Mouse (Mus musculus) retina, postnatal 7 days (tissue): Measurements from ENCODE around the gene Tnrc6c.
A peak's percentile ranks its signal among the peaks of the same experiment; 100 is the strongest.
"Not testable (repeated sequence)": the region's sequence is repeated elsewhere in the genome, so short reads cannot be mapped to it uniquely, and the experiment has no call there.

Experiments used
- DNase-seq: peaks from one replicate; pipeline ENCODE4 v3.0.0-alpha.2; 2012; ENCODE audit warnings: low read depth, low spot score

Tnrc6c gene

DNA sequence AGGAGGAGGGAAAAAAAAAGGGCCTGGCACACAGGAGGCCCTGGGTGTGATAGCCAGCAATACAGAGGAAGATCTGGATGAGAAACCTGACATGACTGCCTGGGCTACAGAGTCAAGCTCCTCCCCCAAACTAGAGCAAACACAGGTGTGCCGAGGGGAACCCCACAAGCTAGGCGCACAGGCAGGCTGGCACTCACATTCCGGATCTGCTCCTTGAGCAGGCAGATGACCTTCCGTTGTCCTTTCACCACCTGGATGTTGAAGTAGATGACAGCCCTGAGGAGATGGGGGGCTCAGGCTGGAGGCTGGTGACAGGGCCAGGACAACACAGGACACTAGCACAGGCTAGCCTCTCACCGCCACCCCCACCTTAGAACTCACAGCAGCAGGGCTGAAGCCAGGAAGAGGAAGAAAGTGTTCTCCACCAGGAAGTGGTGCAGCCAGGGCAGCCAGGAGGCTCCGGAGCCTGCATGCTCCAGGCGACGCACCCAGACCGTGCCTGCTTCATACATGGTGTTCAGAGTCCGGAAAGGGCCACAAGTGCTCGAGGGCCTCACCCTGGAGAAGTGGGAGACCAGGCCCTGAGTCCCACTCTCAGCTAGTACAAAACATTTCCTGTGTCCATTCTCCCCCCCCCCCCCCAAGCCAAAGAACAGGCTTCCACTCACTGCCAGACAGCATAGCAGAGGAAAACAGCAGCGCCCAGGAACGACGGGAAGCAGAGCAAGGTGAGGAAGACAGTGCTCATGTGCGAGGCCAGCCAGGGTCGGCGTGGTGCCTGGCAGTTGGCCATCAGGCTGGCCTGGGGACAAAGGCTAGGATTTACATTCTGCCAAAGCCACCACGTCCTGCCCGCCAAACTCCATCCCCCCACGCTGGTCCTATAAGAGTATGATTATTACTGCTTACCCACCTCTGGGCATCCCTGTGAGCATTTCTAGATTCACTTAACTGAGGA lies 114.9 kb downstream of the Tnrc6c start:
- DNase-seq = no peak

DNA sequence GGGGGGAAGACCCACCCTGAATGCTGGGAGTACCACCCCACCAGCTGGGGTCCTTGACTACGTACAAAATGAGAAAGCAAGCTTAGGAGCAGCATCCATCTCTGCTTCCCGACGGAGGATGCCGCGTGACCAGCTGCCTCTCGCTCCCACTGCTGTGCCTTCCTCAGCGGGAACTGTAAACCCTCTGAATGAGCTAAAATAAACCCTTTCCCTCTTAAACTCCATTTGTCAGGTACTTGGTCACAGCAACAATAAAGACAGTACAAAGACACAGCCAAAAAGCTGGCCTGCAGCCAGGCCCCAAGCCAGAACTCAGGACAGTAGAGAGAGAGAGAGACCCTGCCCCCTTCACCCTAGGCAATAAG lies 115.6 kb downstream of the Tnrc6c start:
- DNase-seq = no peak

DNA sequence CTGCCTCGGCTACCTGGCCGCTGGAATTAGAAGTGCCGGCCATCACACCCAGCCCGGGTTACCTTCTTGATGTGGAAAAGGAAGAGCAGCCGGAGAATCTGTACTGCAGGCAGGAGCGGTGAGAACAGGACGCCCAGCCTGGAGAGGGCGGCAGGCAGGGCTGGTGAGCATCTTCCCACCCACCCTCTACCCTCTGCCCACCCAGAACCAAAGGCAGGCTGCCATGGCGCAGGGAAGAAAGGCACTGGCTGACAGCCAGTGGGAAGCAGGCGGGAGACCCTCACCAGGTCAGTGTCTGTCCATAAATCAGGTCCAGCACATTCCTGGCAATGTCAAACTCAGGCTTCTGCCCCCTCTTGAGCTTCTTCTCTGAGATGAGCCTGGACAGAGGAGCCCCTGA lies 116.3 kb downstream of the Tnrc6c start:
- no peak for DNase-seq

DNA sequence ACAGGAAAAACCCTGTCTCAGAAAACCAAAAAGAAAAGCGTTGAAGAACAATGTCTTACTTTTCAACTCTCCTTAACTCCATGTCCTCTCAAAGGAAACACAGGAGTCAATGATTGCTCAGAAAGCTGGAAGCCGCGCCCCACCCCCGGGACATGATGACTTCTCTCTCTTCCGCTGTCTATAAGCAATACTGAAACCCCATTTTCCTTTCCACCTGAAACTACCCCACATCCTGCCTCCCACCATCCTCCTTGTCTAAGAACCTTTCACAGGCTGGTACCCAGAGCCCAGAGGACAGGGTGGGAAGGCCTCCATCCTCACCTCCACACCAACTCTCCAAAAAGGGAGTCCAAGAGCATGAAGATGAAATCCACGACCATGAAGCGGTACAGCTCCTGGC lies 118.3 kb downstream of the Tnrc6c start:
- DNase-seq = no peak

DNA sequence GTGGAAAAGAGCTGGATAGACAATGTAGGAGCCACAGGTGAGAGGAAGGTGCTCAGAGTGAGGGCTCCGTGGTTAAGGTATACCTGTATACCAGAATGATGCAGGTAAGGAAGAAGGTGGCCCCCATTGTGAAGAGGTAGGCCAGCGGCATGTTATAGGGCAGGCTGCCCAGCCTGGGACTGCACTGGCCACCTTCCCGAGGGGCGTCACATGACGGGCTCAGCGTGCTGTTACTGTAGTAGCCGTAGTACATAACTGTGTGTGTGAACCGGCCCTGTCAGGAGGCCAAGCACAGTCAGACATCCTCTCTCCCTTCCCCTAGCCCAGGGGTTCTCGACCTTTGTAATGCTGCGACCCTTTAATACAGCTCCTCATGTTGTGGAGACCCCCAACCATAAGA lies 120.8 kb downstream of the Tnrc6c start:
- DNase-seq = no peak

DNA sequence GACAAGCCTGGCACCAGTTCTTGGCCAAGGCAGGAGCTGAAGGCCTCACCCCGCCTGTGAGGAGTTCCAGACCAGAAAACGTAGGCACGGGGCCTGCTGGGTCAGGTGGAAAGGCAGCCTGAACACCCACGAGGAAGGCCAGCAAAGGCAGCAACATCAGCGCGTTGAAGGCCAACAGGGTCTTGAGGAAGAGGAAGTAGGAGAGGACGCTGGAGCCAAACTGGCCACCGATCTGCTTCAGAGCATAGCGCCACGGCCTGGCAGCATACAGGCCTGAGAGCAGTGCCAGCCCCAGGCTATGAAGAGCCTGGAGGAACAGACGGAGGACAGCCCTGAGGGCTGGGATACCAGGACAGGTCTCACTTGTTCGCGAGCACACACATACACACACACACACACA lies 121.5 kb downstream of the Tnrc6c start:
- no peak for DNase-seq

DNA sequence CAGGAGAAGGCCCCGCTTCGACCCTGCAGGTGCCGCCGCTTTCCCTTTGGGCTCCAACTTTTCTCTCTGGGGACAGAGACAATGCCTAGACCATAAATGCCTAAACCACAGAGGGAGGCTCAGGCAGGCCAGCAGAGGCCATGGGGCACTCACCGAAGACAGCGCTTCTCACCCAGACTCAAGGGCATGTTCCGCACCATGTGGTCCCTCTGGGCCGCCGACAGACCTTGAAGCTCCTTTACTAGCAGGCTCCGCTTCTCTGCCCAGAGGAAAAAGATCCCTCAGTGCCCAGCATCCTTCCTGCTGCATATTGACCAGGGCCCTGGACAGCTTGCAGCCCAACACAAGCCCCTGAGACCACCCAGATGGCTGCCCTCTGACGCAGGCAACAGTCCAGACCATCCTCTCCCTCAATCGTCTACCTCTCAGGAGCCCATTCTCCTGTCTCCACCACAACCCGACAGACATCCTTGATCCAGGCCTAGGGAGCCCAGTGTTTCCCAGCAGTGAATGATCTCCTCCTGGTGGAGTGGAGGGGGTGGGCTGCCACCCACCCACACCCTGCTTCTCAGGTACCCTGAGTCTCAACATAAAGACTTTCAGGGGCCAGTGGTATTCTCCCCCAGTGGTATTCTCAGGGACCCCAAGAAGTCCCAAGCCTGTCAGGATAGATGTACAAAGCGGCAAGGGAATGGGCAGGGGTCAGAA lies 122.2 kb downstream of the Tnrc6c start:
- DNase-seq = no peak

DNA sequence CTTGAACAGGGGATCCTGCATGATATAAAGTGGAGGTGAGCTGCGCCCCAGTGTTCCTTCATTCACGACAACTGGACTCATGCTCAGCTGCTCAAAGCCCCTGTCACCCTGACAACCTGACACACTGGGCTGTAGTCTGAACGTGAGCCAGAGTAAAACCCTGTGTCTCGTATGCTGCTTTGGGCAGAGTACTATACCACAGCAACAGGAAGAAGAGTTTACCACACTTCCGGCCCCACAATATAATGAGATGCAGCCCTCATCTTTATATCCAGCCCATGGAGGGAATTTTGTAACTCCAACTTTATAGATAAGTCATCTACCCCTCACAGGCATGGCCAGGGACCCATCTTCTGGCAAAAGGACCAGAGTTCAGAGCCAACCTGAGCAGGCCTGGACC lies 123.0 kb downstream of the Tnrc6c start:
- no peak for DNase-seq

DNA sequence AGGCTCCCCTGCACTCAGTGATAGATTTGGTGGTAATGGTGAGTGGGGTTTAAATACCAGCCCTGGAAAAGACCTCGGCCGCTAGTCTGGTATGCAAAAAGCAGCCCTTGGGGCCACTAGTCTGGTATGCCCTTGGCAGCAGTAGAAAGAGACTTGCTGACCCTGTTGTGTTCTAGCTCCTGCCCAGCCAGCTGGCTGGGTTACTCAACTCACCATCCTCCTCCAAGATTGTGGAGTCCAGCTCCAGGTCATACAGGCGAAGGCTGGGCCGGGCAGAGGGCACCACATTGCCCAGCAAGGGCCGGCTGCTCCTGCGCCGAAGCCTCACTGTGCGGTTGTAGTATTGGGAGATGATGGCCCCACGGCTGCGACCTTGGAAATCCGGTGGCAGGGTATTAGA lies 123.9 kb downstream of the Tnrc6c start:
- DNase-seq = no peak

DNA sequence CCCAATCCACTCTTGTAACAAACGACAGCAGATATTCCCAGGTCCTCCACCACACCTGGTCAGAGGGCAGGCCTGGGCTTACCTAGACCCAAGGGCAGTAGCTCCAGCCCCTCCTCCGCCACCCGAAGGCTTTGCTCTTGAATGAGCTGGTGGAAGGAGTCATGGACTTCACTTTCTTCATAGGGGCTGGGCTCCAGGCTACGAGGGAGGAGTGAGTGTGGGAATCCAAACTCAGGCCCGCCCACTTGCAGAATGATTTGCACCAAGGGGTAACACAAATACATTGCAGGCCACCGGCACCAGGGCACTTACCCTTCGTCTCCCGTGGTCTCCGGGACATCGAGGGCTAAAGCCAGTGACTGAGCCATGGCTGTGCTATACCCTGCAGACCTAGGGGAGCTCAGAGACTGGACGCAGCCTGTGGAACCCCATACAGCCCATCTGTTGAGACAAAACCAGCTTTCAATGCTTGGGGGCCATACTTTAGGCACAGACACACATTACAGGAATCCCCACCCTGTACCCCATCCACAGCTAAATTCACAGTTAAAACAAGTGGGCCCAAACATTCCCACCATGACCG lies 124.9 kb downstream of the Tnrc6c start:
- DNase-seq = no peak

DNA sequence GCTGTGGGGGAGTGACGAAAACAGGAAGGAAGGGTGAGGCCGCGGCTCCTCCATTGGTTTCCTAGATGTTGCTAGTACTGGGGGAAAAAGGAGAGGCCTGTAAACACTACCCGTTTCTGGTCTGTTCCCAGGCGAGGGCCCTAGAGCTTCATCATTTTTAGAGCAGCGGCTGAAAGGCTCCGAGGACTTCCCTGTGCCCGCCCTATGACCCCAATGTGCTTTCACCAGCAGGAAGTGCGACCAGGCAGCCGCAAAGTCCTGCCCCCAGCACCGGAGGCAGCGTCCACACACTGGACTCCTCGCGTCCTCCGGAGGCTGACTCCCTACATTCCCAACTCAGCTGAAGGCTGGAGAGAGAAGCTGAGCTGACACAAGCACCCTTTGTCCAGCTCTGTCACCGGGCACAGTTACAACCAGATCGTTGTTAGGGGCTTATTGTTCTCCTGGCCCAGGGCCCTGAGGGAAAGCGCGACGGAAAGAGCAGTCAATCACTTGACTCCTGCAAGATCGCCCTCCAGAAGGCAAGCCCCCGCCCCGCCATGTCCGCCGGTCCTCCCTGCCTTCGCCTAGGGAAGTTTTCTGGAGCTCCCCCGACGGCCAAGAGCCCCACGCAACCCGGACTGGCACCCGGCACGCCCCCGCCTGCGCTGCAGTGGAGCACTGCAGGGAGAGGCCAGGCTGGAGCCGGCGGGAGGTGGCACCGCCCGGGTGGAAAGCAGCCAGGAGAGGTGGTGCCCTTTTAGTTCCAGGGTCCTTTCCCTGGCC lies 125.5 kb downstream of the Tnrc6c start:
- DNase-seq = no peak

DNA sequence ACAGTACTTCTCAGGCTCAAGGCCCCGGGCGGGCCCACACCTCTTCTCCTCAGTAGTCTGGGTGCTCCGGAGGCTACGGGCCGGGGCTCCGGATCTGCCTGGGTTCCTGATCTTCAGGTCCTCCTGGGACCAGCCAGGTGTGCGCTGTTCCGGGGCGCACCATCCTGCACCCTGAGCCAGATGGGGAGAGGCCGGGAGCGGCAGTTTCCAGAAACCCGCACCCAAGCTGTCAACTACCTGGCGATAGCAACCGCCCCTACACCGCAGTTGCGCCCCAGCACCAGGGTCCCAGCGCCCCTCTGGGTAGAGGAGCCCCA lies 126.1 kb downstream of the Tnrc6c start:
- DNase-seq = no peak

DNA sequence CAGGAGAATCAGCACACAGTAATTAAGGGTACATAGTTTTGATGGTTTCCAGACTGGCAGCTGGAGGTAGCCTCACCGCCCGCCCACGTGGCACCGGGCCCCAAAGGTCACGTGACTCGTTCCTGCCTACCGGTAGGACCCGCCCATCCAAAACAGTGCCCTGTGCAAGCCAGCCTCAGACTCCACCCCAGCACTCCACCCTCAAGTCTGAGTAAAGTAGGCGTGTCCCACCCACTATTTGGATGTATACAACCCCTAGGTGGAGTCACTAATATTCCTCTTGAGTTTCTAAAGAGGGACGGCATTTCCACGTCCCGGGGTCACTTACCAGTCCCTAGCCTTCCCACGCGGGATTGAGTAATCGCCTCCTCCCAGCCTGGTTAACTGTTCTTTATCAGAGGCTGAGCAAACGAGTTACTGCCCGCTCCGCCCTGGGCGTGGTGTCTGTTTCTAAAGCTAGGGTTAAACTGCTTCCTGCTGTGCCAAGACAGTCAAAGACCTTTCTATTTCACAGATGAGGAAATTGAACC lies 126.6 kb downstream of the Tnrc6c start:
- DNase-seq = no peak

DNA sequence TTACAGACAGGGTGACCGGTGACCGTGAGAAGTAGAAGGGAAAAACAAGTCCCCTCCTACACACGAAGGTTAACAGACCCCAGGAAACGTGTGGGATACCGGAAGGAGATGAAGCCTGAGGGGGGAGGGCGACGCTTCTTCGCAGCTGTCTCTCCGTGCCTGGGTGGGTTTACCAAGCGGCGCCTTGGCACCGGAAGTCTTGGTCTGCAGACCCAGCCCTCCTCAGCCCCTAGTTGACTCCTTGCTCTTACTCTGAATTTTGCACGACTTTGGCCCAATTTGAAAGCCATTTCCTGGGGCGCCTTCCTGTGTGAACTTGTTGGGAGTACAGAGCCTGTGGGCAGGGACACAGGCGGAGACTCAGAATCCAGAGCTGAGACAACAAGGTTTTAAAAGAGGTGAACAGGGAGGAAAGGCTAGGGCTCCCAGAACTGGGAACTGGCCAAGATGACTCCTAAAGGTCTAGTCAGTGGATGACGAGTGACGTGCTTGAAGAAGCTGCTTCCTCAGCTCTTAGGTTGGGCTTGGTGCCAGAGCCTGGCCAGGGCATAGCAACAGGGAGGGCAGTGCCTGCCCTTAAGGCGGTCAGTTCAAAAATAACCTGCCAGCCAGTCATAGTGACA lies 127.2 kb downstream of the Tnrc6c start:
- no peak for DNase-seq

DNA sequence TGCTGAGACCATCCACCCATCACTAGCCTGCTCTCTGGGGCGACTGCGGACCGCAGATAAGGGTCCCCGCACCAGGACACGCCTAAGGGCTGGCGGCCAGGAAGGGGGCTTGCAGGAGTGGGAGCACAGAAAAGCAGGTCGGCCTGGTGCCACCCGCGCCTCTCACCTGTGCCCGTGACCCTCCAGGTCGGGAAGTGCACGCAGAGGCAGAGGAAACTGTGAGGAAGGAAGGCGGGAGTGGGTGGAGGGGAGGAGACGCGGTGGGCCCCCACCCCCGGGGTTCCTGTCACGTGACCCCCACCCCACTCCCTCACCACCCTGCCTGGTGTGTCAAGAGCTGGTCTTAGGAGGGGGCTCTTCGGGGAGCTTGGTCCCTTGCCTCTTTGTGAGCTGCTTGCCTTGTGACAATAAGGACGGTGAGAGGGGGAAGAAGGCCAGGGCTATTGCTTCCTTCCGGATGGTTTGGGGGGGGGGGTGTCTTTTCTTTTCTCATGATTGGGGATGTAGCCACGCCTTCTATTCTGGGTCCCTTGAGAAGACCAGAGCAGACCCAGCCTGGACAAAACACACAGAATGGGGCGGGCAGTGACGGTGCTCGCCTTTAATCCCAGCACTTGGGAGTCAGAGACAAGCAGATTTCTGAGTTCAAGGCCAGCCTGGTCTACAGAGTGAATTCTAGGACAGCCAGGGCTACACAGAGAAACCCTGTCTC lies 128.1 kb downstream of the Tnrc6c start, which contains the start of the genes Tmc8 and Tmc6:
Gene Tmc8 (plus strand): TSS at position 84 of the 712 bp plus-strand sequence.
Gene Tmc6 (minus strand): TSS at position 206 of the 712 bp plus-strand sequence.
- no peak for DNase-seq

DNA sequence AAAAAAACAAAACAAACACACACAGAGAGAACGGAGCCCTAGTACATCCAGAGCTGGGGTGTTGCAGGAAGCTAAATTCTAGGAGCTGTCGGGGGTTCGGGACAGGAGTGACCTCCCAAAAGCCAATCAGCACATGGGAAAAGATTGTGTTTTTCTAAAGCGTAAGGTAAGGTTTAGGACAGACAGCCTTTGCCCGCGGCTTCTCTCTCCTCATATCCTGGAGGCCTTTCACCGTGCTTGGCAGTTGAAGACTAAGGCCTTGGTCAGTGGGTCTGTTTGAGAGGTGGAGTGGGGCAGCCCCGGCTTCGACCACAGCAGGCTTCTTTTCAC lies 128.6 kb downstream of the Tnrc6c start:
- no peak for DNase-seq

DNA sequence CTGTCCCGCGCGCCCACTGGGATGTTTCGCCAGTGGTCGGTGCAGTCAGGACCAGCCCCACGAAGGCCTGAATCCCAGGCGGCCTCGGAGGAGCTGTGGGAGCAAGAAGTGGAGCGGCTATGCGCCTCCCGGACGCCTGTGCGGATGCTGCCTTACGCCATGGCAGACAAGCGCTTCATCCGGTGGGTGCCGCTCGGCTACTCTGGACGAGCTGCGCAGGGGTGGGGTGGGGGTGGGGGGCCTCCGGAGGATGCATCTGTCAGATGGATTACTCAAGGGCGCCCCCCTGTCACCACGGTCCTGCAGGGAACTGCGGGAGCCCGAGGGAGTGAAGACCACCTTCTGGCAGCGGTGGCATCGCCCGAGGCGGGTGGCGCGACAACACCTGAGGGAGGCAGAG lies 129.0 kb downstream of the Tnrc6c start:
- peak; percentile 61 for DNase-seq

DNA sequence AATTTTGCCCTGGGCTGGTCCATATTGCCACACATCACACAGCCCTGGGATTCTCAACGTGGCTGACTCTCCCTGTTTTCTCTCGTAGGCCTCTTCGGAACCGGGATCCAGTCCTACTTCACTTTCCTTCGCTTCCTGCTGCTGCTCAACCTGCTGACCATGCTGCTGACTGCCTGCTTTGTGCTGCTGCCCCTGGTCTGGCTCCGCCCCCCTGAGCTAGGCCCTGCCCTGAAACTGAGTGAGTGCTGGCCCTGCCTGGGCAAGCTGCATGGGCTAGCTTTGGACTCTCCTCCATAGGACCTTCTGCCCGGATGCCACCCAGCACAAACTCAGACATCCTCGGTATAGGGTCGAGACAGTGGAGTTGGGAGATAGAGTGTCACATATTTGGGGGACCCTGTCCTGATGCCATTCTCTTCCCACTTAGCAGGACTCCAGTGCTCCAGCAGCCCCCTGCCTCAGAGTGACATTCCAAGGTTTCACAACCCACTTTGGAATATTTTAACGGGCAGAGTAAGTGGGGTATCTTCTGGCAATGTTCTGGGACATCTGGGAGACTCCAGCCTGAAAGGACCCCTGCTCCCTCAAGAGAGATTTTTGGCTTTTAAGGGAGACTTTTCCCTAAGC lies 129.7 kb downstream of the Tnrc6c start:
- no peak for DNase-seq

DNA sequence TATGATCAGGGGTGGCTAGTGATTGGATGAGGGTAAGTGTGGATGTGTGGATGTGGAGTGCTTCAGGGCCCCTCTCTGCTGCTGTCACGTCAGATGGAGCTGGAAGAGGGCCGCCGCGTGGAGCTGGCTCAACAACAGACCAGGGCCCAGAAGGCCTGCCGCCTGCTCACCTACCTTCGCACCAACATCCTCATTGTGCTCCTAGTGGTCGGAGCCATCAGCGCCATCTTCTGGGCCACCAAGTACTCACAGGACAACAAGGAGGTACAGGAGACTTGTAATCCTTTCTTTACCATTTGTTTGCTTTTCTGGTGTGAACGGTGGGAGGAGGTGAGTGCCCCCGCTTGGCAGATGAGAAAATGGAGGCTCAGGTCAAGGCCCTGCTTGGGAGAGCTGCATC lies 132.2 kb downstream of the Tnrc6c start:
- no peak for DNase-seq

DNA sequence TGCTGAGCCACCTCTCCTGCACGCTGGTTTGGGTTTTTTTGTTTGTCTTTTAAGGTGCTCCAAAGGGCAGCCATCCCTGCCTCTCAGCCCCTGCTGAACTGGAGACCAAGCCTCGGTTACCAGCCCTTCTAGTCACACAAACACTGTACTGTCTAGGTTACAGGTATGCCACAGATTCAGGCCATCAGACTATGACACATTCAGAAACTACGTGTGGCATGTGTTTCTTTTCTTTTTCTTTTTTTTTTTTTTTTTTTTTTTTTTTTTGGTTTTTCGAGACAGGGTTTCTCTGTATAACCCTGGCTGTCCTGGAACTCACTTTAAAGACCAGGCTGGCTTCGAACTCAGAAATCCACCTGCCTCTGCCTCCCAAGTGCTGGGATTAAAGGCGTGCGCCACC lies 134.4 kb downstream of the Tnrc6c start:
- DNase-seq = not testable (repeated sequence)
